Mouse (Mus musculus): Measurements from ENCODE around the gene Dnm3.
A peak's percentile ranks its signal among the peaks of the same experiment; 100 is the strongest.

Gene Dnm3

GRCm38 (mm10) chr1:162162249-162162648 lies 315.6 kb downstream of the Dnm3 start:
- DNase-seq (ENCODE audit: low read depth) = no peak

GRCm38 (mm10) chr1:162160718-162161117 lies 317.1 kb downstream of the Dnm3 start:
- DNase-seq (ENCODE audit: low read depth) = no peak

- no peak for DNase-seq (ENCODE audit: low read depth)
These were observed 319.3 kb downstream of the Dnm3 start for GRCm38 (mm10) chr1:162158486-162158885.

GRCm38 (mm10) chr1:162157659-162158058 lies 320.2 kb downstream of the Dnm3 start:
- no peak for DNase-seq (ENCODE audit: low read depth)

- DNase-seq (ENCODE audit: low read depth) = no peak
These were observed 321.0 kb downstream of the Dnm3 start for GRCm38 (mm10) chr1:162156873-162157272.

GRCm38 (mm10) chr1:162155546-162155945 lies 322.3 kb downstream of the Dnm3 start:
- no peak for DNase-seq (ENCODE audit: low read depth)

- DNase-seq (ENCODE audit: low read depth) = no peak
These were observed 324.7 kb downstream of the Dnm3 start for GRCm38 (mm10) chr1:162153118-162153517.

GRCm38 (mm10) chr1:162149730-162150129 lies 328.1 kb downstream of the Dnm3 start:
- DNase-seq (ENCODE audit: low read depth) = peak; percentile 74

GRCm38 (mm10) chr1:162147554-162147953 lies 330.3 kb downstream of the Dnm3 start:
- DNase-seq (ENCODE audit: low read depth) = no peak

GRCm38 (mm10) chr1:162145748-162146147 lies 332.1 kb downstream of the Dnm3 start:
- no peak for DNase-seq (ENCODE audit: low read depth)

GRCm38 (mm10) chr1:162144992-162145391 lies 332.8 kb downstream of the Dnm3 start:
- no peak for DNase-seq (ENCODE audit: low read depth)

- no peak for DNase-seq (ENCODE audit: low read depth)
These were observed 333.6 kb downstream of the Dnm3 start for GRCm38 (mm10) chr1:162143974-162144912.

GRCm38 (mm10) chr1:162142285-162142684 lies 335.5 kb downstream of the Dnm3 start:
- no peak for DNase-seq (ENCODE audit: low read depth)

- DNase-seq (ENCODE audit: low read depth) = peak; percentile 54
These were observed 341.5 kb downstream of the Dnm3 start for GRCm38 (mm10) chr1:162136328-162136727.

- DNase-seq (ENCODE audit: low read depth) = no peak
These were observed 342.2 kb downstream of the Dnm3 start for GRCm38 (mm10) chr1:162135451-162136213.

GRCm38 (mm10) chr1:162134651-162135066 lies 343.2 kb downstream of the Dnm3 start:
- peak; percentile 62 for DNase-seq (ENCODE audit: low read depth)

- peak; percentile 70 for DNase-seq (ENCODE audit: low read depth)
These were observed 344.8 kb downstream of the Dnm3 start for GRCm38 (mm10) chr1:162132908-162133641.

GRCm38 (mm10) chr1:162126856-162127792 lies 350.7 kb downstream of the Dnm3 start:
- DNase-seq (ENCODE audit: low read depth) = no peak

- DNase-seq (ENCODE audit: low read depth) = no peak
These were observed 353.4 kb downstream of the Dnm3 start for GRCm38 (mm10) chr1:162124396-162124795.

GRCm38 (mm10) chr1:162121441-162122200 lies 356.2 kb downstream of the Dnm3 start:
- DNase-seq (ENCODE audit: low read depth) = no peak

Measured in NIH3T3 (cell line).